Mouse (Mus musculus): ENCODE data around the gene Pde4d.
"Not testable (repeated sequence)": the region's sequence is repeated elsewhere in the genome, so short reads cannot be mapped to it uniquely, and the experiment has no call there.

The Pde4d gene

GRCm38 (mm10) chr13:108692883-108693550 lies 243.3 kb downstream of the Pde4d start:
- DNase-seq (ENCODE audit: low spot score), result no peak

- no peak for DNase-seq (ENCODE audit: low spot score)
These were observed 255.7 kb downstream of the Pde4d start for GRCm38 (mm10) chr13:108705441-108705840.

GRCm38 (mm10) chr13:108714032-108714431 lies 264.3 kb downstream of the Pde4d start:
- no peak for DNase-seq (ENCODE audit: low spot score)

- no peak for DNase-seq (ENCODE audit: low spot score)
These were observed 265.3 kb downstream of the Pde4d start for GRCm38 (mm10) chr13:108715029-108715428.

- peak; percentile 7 for DNase-seq (ENCODE audit: low spot score)
These were observed 272.5 kb downstream of the Pde4d start for GRCm38 (mm10) chr13:108722234-108722633.

GRCm38 (mm10) chr13:108734356-108734755 lies 284.6 kb downstream of the Pde4d start:
- not testable (repeated sequence) for DNase-seq (ENCODE audit: low spot score)

- DNase-seq (ENCODE audit: low spot score), result no peak
These were observed 301.6 kb downstream of the Pde4d start for GRCm38 (mm10) chr13:108751155-108751840.

GRCm38 (mm10) chr13:108757477-108757876 lies 307.7 kb downstream of the Pde4d start:
- DNase-seq (ENCODE audit: low spot score), result no peak

GRCm38 (mm10) chr13:108758331-108758730 lies 308.6 kb downstream of the Pde4d start:
- no peak for DNase-seq (ENCODE audit: low spot score)

- no peak for DNase-seq (ENCODE audit: low spot score)
These were observed 309.4 kb downstream of the Pde4d start for GRCm38 (mm10) chr13:108759140-108759539.

- no peak for DNase-seq (ENCODE audit: low spot score)
These were observed 313.5 kb downstream of the Pde4d start for GRCm38 (mm10) chr13:108763295-108763694.

- no peak for DNase-seq (ENCODE audit: low spot score)
These were observed 316.4 kb downstream of the Pde4d start for GRCm38 (mm10) chr13:108766020-108766727.

GRCm38 (mm10) chr13:108769465-108770056 lies 319.8 kb downstream of the Pde4d start:
- no peak for DNase-seq (ENCODE audit: low spot score)

- DNase-seq (ENCODE audit: low spot score), result no peak
These were observed 322.6 kb downstream of the Pde4d start for GRCm38 (mm10) chr13:108772386-108772785.

- no peak for DNase-seq (ENCODE audit: low spot score)
These were observed 325.2 kb downstream of the Pde4d start for GRCm38 (mm10) chr13:108774981-108775380.

GRCm38 (mm10) chr13:108775882-108776281 lies 326.1 kb downstream of the Pde4d start:
- no peak for DNase-seq (ENCODE audit: low spot score)

- DNase-seq (ENCODE audit: low spot score), result not testable (repeated sequence)
These were observed 347.9 kb downstream of the Pde4d start for GRCm38 (mm10) chr13:108797620-108798019.

- no peak for DNase-seq (ENCODE audit: low spot score)
These were observed 359.4 kb downstream of the Pde4d start for GRCm38 (mm10) chr13:108809191-108809590.

GRCm38 (mm10) chr13:108812956-108813355 lies 363.2 kb downstream of the Pde4d start:
- peak; percentile 6 for DNase-seq (ENCODE audit: low spot score)

GRCm38 (mm10) chr13:108819846-108820408 lies 370.2 kb downstream of the Pde4d start:
- DNase-seq (ENCODE audit: low spot score), result no peak

GRCm38 (mm10) chr13:108820487-108820886 lies 370.7 kb downstream of the Pde4d start:
- DNase-seq (ENCODE audit: low spot score), result no peak

GRCm38 (mm10) chr13:108821270-108821669 lies 371.5 kb downstream of the Pde4d start:
- DNase-seq (ENCODE audit: low spot score), result peak; percentile 6
